Mouse (Mus musculus) induced T-regulatory cell, adult 2 months (primary cell): ENCODE measurements at regions not wholly inside any gene's neighbourhood (a gene's known extent, or its start where the extent isn't known, plus 50 kb on each side); places are given as distances from the start of the nearest gene placed in this dataset.

ENCODE experiments used
- DNase-seq: peaks from one replicate; pipeline ENCODE4 v3.0.0-alpha.2; 2012; ENCODE audit warnings: low read depth

GRCm38 (mm10) chr1:169439621-169440020 lies 91.6 kb downstream of the Nuf2 start:
- DNase-seq, result no peak

- no peak for DNase-seq
Measured at GRCm38 (mm10) chr1:169438006-169438405, 93.3 kb downstream of the Nuf2 start.

- no peak for DNase-seq
Measured at GRCm38 (mm10) chr1:169422408-169422807, 108.9 kb downstream of the Nuf2 start.

- DNase-seq, result no peak
Measured at GRCm38 (mm10) chr1:169421671-169422070, 109.6 kb downstream of the Nuf2 start.

GRCm38 (mm10) chr1:169418665-169419045 lies 112.6 kb downstream of the Nuf2 start:
- DNase-seq, result no peak

GRCm38 (mm10) chr1:169417979-169418664 lies 113.1 kb downstream of the Nuf2 start:
- no peak for DNase-seq

GRCm38 (mm10) chr1:169416701-169417100 lies 114.6 kb downstream of the Nuf2 start:
- DNase-seq, result no peak

- DNase-seq, result no peak
Measured at GRCm38 (mm10) chr1:169408120-169408519, 123.1 kb downstream of the Nuf2 start.

GRCm38 (mm10) chr1:169400841-169401240 lies 130.4 kb downstream of the Nuf2 start:
- DNase-seq, result no peak

- no peak for DNase-seq
Measured at GRCm38 (mm10) chr1:169397371-169397770, 133.9 kb downstream of the Nuf2 start.

GRCm38 (mm10) chr1:169387056-169387455 lies 144.2 kb downstream of the Nuf2 start:
- DNase-seq, result no peak

GRCm38 (mm10) chr1:169385740-169386424 lies 145.4 kb downstream of the Nuf2 start:
- no peak for DNase-seq

- DNase-seq, result no peak
Measured at GRCm38 (mm10) chr1:169374686-169375085, 156.6 kb downstream of the Nuf2 start.

- DNase-seq, result no peak
Measured at GRCm38 (mm10) chr1:169368758-169369157, 162.5 kb downstream of the Nuf2 start.

- no peak for DNase-seq
Measured at GRCm38 (mm10) chr1:169367772-169368501, 163.3 kb downstream of the Nuf2 start.

GRCm38 (mm10) chr1:169367316-169367715 lies 163.9 kb downstream of the Nuf2 start:
- DNase-seq, result no peak

- DNase-seq, result no peak
Measured at GRCm38 (mm10) chr1:169362564-169362963, 168.7 kb downstream of the Nuf2 start.

- no peak for DNase-seq
Measured at GRCm38 (mm10) chr1:169357652-169358241, 173.5 kb downstream of the Nuf2 start.

GRCm38 (mm10) chr1:169354021-169354420 lies 177.2 kb downstream of the Nuf2 start:
- no peak for DNase-seq

- no peak for DNase-seq
Measured at GRCm38 (mm10) chr1:169347692-169348091, 183.6 kb downstream of the Nuf2 start.

GRCm38 (mm10) chr1:169346876-169347275 lies 184.4 kb downstream of the Nuf2 start:
- no peak for DNase-seq

GRCm38 (mm10) chr1:169341131-169341530 lies 190.1 kb downstream of the Nuf2 start:
- no peak for DNase-seq

GRCm38 (mm10) chr1:169338461-169338860 lies 192.8 kb downstream of the Nuf2 start:
- no peak for DNase-seq
